Mouse (Mus musculus) frontal cortex, postnatal 10 days (tissue): ENCODE measurements at regions not wholly inside any gene's neighbourhood (a gene's known extent, or its start where the extent isn't known, plus 50 kb on each side); places are given as distances from the start of the nearest gene placed in this dataset.
"Not testable (repeated sequence)": the region's sequence is repeated elsewhere in the genome, so short reads cannot be mapped to it uniquely, and the experiment has no call there.

Experiments
- DNase-seq, 2 experiments: peaks; one replicate each; pipeline ENCODE4 v3.0.0; 2022; ENCODE audit warnings: low spot score in 2 of 2, mixed read lengths in 1 of 2

DNA sequence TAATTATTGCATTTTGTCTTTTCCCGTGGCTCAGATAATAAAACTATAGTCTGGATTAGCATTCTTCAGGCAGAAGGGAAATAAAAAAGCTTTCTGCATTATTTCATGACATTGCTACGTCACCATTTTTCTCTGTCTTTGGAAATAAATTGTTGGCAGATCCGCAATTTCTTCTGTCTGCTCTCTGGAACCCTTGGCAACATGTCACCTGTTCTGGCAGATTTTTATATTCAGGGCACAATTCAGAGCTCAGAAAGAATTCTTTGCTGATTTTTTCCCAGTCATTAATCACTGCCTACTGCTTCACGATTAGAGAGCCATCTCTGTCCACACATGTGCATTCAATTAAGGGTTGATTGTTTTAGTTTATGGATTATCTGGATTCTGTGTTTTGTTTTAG, 460.5 kb downstream of the Cdh8 start:
- DNase-seq, result no peak

DNA sequence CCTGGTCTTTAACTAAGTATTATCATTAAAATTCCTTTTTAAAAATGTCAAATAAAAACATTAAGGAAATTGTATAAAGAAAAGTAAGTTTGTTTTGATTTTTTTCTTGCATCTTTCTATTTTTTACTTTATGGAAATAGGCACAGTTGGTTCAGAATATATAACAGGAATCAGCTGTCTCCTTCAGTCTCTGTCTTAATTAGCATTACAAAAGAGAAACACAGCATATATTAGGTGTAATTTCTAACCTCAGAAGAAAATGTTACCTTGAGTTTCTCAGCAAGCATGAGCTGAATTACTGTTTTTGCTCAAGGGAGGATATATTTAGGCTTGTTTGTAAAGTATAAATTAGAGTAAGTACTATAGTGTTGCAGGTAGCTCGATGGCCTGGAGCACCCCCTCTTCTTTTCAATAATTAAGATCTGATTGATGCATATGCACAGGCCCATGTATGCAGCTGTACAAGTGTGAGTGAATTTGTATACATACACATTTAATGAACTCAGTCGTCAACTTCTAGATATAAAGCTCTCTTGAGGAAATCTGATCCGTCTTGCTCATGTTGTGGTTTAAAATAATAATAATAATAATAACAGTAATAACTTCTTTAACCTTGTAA, 503.0 kb downstream of the Cdh8 start:
- DNase-seq, result no peak

DNA sequence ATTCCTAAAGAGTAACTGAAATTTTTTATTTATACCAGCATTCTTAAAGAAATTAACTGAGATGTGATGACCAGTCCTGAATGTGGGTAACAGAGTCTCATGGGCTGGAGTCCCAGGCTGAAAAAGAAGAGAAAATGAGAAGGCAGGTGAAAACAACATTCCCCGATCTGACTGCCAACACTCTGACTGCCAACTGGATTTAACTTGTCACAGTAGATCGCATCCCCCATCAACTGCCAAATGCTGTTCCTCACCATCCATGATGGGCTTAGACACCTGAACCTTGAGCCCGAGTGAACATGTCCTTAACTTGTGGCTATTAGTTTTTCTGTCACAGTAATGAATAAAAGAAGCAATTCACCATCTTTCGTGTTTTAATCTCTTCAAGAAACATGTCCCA, 522.9 kb downstream of the Cdh8 start:
- no peak for DNase-seq

DNA sequence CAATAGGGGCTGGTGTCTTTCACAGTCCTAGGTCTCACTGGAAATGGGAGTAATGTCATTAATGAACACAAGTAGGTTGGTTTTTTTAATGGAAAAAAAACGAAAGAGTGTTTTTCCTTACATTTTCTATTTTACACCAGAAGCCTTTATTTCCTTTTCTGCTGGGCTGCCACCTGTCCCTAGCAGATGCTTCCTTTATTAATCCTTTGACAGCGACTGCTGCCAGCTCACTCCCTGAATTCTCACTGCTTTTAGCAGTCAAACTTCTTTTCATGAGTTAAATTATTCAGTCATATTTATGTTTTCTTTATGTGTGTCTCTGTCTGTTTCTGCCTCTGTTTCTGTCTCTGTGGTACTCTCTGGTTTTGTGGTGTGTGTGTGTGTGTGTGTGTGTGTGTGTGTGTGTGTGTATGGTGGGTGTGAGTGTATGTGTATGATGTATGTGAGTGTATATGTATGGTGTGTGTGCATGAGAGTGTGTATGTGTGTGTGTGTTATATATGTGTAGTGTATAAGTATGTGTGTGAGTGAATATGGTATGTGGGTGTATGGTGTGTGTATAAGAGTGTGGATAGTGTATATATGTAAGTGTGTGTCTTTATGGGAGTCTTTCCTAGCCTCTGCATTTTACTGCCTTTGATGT, 554.5 kb downstream of the Cdh8 start:
- no peak for DNase-seq

DNA sequence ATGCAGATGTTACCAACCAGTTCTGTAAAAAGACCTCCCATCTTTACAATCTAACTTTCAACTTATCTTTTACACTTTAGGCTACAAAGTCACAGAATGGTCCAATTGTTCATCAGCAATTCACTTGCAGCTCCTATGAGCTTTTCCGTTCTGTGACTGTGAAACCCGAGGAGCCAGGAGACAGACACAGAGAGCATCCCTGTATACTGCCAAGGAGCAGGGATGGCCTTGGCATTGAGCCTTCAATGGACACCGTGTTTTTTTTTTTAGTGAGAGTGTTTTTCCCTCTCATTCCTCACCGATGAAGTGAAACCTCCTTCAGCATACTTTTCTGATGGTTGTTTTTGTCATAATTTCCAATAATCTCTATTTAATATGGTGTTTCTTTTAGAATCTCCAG, 555.1 kb downstream of the Cdh8 start:
- no peak for DNase-seq

DNA sequence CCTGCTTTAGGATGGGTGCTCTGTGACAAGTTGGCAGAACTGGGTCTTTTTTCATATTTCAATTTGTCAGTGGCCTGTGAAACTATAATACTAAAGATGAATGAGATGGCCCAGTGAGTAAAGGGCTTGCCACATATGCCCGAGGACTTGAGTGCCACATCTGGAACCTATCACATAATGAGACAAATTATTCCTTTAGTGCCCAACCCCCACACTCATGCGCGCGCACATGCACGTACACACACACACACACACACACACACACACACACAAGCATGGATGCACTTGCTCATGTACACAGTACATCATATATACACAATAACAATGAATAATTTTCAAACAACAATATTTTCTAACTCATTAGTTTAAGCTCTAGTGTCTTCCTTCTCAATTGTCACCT, 555.9 kb downstream of the Cdh8 start:
- DNase-seq, result no peak

DNA sequence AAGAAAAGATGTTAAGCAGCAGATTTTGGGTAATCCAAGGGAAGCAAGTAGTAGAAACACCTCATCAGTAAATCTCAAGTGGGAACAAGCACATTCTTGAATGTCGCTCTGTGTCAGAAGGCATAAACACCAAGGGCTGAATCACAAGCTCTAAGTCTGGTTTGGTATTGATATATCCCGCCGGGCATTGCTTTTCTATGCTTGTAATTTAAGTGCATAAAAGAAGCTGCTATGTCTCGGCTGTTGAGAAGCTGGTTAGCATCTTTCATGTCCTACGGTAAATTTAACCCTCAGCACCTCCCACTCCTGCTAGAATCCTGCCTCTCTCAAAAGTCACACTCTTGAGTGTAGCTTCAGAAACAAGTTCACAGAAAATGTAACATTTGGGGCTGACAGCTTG, 586.8 kb downstream of the Cdh8 start:
- DNase-seq, result no peak

DNA sequence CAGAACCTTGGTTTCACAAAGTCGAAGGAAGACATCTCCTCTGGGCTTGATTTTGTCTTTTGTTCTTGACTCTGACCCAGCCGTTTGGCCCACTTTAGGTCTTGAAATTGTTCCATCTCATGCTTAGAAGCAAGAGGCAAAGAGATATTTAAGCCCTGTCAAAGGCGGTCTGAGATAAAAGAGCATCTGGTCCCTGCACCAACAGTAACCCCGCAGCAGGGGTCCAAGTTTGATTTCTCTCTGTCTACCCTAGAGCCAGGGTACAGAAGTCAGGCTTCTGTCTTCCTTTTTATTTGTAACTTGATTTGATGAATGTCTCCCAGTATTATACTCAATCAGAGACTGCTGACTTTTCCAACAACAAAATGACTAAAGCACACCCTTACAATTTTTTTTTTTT, 587.3 kb downstream of the Cdh8 start:
- DNase-seq, result no peak

DNA sequence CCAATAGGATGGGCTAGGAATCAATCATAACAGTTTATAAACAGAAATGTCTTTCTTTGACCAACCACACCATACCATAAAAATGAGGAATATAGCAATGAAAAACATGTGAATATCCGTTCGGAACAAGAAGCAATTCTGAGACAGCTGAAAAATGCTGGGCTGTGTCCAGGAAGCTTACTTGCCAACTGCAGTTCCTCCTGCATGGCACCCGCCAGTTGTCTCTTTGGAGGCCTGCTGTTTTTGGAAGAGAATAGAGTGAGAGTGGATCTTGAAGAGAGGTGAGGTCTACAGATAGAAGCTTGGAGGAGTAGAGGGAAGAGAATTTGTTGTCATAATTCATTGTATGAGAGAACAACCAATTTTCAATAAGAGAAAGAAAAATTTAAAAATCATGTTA, 604.3 kb downstream of the Cdh8 start:
- DNase-seq, result no peak

DNA sequence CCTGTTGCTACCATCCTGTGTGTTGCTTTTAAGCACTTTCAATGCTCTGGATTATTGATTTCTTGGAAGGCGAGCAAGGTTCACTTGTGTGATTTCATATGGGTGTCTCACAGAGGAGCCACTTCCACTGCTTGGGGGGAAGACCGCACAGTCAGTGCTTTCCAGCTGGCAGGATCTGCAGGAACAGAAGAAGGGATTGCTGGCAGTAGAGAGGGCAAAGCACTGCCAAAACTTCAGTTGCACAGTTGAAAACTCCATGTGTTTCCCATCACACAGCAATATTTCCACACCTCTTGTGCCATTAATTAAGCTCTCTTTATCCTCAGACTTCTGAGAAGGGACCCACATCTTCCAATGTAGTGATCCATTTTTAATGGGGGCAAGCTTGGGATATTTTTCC, 618.8 kb downstream of the Cdh8 start:
- DNase-seq, result no peak

DNA sequence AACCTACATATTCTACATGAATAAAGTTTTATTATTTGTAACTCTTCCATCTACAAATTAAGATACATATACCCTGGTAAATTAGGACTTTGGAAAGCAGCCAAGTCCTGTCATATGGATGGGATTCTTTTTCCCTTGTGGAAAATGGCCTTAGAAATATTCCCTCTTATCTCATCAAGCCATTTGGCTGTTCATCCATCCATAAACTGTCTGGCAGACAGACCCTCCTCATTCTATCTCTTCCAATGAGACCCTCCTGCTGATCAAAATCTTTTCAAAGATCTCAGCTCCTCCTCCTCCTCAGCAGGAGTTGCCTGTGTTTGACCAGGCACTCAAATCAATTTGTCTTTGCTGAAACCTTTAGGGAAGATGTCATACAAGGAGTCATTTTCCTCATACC, 649.2 kb downstream of the Cdh8 start:
- DNase-seq, result no peak

DNA sequence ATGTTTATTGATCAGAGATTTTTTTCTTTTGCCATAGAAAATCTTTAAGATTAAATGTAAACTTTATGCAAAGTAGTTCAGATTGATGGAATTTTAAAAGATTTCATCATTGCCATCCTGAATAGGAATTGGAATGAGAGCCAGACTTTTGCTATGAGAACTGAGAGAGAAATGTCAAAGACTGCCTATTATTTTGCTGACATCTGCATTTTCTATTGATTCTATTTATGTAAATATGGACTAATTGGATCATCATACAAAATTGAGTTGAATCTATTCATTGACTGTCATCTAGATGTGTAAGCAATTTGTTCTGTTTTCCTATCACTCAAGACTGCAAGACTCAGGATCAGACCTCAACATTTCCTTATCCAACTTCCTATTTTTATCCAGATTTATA, 659.7 kb downstream of the Cdh8 start:
- no peak for DNase-seq

DNA sequence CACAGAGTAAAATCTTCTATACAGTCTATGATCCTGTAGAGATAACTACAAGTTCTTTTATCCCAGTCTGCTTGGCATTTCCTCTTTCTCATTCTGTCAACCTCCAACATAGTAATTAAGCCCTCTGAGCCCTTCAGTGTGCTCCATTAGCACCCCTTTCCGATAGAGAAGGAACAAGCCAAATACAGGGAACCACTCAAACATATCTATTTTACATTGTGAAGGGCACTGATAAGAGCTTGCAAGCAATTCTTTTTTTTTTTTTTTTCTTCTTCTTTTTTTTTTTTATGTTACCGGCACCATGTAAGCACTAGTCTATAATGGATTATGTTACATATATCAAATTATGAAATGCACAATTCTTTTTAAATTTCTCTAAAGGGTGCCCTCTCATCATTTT, 660.5 kb downstream of the Cdh8 start:
- no peak for DNase-seq

DNA sequence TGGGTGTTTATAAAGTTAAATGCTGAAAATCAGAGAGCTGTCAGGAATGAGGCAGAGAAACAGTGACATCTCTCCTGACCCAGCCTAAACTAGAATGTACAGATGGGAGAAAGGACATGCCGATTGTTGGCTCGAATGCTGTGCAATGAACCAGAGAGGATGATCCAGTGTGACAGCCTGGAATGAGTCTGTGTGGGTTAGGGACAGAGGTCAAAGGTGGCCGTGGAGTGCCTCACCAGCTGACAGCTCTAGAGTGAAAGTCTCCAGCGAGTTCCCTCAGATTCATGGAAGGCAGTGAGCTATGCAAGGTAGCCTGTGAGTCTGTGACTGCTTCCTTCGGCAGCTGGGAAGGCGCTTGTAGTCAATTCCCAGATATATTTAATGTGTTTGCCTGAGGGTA, 663.9 kb downstream of the Cdh8 start:
- no peak for DNase-seq

DNA sequence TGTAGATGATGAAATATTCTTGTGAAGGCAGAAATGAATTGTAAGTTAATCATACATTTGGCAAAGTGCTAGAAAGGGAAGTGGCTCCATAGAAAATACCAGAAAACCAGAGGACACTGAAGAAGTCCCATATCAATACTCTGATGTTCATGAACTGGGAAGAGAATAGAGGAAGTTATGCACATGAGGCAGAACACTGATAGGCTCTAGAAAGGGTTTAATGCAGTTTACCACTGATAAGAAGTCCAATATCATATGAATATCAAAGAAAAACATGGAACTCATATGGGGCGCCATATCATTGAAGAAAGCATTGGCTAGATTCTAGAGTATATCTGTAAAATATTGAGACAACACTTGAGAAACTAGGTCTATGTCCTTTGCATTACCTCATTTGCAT, 708.5 kb downstream of the Cdh8 start:
- no peak for DNase-seq

DNA sequence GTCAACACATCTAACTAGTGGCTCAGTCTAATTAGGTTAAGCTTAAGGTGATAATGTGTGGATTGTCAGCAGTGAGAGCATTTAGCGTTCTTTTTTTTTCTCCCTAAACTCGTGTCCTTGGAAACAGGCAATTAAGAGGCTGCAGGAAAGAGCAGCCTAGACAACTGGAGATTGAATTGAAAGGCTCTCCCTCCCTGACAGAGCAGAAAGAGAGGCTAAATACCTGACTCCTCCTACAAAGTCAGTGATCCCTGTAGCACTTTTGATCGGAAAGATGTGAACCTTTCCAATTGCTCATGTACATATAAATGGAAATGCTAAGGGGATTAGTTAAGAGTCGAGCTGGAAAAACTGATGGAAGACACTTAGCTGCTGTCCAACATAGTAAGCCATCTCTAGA, 710.1 kb downstream of the Cdh8 start:
- no peak for DNase-seq

DNA sequence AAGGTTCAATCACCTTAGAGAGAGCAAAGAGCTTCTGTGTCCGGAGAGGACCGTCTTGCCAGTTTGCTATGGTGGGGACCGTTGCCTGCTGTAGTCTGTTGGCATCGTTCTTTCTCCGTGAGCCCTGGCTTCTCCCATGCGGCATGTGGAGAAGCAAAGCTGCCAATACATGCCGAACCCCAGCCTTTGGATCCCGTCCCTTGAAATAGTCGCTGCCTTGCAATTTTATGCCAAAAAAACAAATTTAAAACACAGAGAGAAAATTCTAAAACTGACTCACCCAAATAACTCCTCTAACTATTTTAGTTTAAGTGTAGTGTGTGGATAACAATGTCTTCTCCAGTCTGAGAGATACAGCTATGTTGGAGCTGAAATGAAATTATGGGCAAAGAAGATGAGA, 731.1 kb downstream of the Cdh8 start:
- peak in 1 of 2 experiments; percentile 6 for DNase-seq

DNA sequence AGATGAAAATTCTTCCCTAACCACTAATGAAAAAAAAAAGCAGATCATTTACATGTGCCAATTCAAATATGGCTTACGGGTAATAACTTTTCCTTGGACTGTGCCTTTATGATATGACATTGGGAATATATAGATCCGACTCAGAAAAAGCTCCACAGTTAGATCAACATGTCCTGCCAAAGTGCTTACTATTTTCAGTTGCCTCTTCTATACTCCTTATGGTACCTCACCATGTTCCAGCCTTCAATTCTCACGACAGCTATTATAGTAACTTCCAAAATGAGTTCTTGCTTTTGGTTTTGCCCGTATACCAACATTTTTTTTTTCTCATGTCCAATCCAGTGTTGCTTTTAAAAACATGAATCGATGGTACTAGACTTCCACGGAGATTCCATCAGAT, 731.7 kb downstream of the Cdh8 start:
- DNase-seq, result no peak

DNA sequence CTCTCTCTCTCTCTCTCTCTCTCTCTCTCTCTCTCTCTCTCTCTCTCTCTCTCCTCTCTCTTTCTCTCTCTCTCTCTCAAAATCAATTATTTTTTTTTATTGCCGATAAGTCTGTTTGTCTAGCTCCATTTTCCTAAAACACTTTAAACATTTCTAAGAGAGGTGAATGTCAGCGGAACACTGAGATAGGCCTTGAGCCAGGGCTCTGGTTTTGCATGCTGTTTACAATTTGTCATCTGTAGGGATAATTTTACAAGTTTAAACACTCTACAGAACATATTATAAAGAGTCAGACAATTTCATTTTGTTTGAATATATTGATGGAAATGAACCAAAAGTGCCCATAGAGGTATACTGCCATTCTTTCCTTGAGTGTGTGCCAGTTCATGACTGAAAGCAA, 736.2 kb downstream of the Cdh8 start:
- DNase-seq, result no peak

DNA sequence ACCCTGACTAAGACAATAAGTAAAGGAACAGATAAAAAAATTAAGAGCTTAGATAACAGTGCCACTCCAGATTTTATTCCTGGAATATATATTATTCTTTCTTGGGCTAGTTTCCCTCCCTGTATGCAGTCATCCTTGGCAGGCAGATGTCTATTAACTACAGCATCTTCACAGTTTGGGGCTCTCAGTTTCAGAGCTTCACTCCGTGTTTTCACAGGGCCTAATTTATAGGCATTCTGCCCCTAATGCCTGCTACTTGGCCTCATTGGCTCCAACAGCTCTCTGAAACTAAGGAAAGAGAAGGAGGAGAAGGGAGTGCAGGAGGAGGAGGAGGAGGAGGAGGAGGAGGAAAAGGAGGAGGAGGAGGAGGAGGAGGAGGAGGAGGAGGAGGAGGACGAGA, 757.0 kb downstream of the Cdh8 start:
- no peak for DNase-seq

DNA sequence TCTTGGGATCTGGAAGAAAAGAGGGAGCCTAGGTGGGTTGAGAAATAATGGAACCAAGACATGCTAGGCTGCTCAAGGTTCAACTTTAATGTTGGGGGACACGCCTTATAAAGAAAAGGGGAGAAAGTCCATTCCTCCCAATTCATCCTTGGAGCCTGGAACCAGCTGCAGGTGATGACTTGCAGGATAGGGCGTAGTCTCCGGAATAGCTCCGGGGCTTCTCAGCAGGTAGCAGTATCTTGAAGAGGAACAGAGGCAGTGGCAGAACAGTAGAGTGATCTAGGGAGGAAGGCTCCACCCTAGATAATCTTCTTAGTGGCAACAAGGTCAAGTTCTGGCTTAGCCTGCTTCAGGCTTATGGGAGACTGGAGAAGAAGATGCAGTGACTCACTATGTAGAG, 764.0 kb downstream of the Cdh8 start:
- not testable (repeated sequence) for DNase-seq

DNA sequence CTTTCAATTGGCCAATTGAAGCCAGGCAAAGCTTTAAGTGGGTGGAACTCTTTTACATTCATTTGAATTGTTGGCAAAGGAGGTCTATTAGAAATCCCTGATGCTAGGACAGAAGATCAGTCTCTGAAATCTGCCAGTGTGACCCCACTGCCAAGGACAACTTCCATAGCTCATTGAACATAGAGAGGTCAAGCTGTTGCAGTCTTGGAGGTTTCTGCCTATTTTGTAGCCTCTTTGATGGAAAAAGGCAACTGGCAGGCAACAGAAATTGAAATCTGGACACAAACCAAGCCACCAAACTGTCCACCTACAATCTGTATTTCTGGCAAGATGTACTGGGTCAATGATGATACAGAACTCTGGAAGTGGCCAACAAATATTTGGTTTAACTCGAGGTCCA, 765.3 kb downstream of the Cdh8 start:
- DNase-seq, result no peak

DNA sequence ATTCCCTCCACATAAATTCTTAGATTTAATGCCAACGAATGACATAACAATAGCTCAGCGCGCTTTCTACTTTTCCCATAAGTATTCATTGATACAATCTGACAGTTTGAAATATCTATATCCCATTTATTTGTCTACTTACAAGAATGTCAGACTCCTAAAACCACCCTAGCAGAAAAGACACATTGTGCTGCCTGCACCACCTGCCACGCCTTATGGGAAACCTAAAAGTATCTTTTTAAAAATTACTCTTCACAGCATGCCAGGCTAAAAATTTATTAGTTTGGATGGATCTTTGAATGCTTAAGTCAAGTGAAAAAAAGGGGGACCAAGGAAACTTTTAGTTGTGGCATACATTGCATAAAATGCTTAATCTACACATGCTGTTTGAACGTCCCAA, 788.1 kb downstream of the Cdh8 start:
- DNase-seq, result no peak

DNA sequence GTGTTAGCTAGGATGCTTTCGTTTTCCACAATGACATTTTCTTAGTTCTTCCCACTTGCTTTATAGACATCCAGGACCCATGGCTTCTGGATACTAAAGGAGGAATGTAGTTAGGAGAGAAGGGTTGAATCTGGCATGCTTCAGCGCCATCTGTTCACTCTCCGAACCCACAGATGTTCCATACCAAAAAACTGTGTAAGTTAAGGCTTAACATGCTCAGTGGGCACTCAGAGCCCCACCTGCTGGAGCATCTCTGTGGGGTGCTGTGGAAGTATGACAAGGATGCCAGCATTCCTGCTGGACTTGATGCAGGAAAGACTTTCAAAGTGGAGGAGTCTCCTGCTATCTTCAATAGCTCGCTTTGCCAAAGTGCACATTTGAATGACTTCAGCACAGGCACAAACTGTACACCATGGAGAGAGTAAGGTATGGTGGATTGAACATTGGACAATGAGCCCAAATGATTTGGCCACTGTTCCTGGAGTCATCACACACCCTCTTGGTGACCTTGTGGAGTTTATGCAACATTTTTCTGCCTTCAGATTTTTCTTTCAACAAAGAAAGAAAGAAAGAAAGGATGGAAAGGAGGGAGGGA, 802.3 kb downstream of the Cdh8 start:
- DNase-seq, result no peak
